Mouse (Mus musculus): Measurements from ENCODE around the gene Rpl28. TPM values are rescaled to one million over a fixed set of nuclear protein-coding genes. Genes with fewer than 3 reads are reported as not detected.

Rpl28 gene
- total RNA-seq, 2 experiments from 2014 or later: 468 to 578 TPM

DNA sequence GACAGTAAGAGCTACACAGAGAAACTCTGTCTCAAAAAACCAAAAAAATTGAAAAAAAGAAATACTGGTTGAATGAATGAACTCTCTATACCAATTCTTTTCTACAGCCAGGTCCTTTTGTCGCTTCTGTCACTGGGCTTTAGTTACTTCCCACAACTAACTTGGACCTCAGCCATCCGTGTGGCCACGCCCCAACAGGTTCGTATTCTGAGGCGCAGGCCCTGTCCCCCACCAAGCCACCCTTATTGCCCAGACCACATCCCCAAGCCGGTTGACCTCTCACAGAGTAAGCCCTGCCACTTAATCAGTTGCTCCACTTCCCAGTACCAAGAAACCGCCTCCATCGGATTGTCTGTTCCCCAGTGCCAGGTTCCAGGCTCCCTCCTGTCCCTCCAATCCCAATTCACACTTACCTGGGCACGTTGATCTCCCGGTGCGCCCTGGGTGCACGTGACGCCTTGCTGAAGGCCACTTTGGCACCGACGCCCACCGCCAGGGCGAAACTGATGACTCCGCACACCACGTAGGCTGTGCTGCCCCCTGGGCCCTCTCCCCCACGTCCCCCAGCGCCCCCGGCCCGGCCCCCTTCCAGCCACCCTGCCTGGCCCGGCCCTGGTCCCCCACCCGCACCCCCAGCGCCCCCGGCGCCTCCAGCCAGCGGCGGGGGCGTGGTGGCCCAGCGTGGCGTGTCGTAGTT is 43.1 kb downstream of the Rpl28 start:
- no peak for DNase-seq

DNA sequence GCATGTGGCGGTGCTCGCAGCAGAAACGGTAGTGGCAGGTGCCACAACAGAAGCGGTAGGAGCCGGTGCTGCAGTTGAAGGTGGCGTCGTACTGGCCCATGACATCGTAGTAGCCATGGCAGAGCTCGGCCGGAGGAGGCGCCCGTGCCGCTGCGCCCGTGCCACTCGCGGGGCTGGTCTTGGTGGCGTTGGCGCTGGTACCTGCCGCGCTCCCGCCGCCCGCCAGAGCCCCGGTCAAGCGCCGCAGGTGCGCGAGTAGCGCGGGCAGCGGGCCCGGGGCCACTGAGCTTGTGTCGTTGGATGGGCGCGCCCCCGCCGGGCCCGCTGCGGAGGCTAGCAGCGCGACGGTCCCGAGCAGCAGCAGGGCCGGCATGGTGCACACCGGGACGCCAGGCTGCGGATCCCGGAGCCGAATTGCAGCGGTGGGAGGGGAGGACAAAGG is 43.7 kb downstream of the Rpl28 start:
- peak; percentile 34 to 46 for DNase-seq

DNA sequence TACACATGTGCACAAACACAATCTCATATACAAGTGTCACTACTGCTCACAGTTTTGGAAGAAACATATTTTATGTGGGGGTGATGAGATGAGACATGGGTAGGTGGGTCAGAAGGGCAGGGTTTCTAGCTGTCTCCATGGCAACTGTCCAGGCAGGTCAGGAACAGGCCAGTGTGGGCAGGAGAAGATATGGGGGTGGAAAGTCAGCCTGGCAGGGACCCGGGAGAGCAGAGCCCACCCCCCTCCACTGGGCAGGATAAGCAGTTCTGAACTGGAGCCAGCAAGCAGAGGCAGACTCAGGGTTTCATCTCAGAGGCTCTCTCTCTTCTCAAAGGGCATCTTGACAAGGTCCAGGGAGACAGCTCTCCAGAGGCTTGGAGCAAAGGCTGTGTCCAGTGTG is 45.0 kb downstream of the Rpl28 start:
- no peak for DNase-seq

DNA sequence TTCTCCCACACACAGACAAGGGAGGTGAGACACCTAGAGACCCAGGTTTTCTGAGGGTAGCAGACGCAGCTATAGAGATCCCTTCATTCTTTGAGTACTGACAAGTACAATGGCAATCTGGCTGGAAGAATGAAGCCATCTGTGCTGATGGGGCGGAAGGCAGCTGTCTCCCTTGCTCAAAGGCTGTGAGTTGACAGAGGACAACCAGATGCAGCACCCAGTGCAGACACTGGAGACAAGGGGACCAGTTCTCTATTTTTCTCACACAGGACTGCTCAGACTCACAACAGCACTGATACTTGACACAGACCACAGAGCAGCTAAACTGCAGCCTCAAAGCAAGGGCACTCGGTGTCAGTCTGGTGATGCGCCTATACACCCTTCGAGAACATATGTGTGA is 49.4 kb downstream of the Rpl28 start:
- DNase-seq: no peak

DNA sequence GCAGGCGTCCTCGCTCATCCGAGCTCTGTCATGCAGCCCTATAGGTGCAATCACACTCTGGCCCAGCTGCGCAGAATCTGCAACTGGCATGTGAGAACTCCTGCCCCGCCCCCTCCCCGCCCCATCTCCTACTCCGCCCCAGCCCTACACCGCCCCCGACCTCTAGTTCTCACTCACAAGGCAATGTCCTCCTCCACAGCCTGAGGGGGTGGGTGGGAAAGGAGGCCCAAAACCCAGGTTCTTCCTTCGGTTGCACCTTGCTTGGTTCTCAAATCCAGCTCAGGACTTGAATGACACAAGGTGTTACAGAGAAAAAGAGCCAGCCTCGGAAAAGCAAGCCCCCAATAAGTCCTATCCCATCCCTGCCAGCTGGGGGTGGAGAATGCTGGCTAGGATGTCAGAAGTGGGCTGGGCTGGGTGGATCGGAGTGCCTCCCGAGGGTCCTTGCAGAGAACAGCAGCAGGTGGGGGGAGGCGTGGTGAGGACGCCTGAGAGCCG is 50.0 kb downstream of the Rpl28 start:
- no peak for DNase-seq

DNA sequence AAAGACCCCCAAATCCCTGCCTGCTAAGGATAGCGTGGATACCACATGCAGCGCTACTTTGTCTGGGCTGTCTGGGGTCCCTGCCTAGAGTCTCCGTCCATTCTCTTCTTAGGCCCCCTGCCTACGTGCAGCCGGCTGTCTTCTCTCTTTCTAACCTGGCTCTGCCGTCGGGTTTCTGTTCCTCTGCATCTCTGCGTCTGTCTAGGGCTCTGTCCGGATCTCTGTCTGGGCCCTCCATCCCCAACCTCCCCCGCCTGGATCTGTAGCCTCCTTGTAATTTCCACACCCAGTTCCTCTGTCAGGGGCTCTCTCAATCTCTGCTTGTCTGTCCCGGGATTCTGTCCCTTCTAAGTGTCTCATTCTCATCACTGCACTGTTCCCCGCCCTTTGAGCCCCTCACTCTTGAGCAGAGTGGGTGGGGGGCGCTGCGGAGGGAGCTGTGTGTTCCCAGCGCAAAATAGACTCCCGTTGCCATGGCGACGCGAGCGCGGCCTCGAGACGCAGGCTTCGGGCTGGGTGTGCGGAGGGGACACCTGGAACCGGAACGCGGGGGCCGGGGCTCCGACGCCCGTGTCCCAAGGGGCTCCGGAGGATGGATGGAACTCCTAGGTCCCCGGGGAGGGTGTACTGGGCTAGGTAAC is 51.0 kb downstream of the Rpl28 start:
- DNase-seq: no peak

DNA sequence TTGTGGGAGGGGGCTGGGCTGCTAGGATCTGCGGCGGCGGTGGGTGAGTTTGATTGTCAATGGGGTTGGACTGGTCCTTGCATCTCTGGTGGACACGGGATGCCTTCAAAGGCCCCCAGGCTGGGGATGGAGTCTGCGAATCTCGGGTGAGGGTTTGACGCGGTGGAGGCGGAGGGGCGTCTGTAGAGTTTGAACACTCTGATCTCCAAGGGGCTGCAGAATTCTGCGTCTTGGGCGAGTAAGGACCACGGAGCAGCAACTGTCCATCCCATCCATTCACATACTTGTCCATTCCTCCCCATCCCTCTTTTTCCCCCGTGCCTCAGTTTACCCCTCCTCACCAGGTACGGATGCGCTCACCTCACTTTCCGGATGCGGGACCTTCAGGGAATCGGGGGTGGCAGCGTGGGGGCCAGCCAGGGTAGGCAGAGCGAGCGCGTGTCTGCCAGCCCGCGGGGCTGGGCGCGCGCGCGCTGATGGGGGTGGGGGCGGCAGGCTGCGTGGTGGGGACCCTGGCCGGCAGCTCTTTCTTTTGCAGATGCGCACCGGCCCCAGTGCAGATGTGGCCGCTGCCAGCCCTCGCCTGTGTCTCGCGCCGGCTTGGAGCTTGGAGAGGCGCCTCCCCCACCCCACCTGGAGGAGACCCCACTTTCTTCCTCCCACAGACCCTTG is 51.7 kb downstream of the Rpl28 start, which contains the start of gene Shisa7:
Shisa7 (minus strand) TSS at position 452 of the 672 bp plus-strand sequence.
- no peak for DNase-seq

Other genes starting within 250 kb of the Rpl28 start
- 1 to 10 TPM in 1 of 2 experiments, under 1 TPM in 1; 0.36 to 1.3 TPM for gene Syt5, start 245.3 kb upstream of the Rpl28 start, total RNA-seq (2021)
- gene Ptprh, start 188.8 kb upstream of the Rpl28 start, total RNA-seq (2021): not detected
- 1 to 10 TPM; 3.8 to 6.5 TPM for gene Tmem86b, start 161.5 kb upstream of the Rpl28 start, total RNA-seq (2021)
- gene Ppp6r1, start 133.9 kb upstream of the Rpl28 start, total RNA-seq (2021): 10 to 100 TPM; 69.2 to 70.4 TPM
- gene Hspbp1, start 107.8 kb upstream of the Rpl28 start, total RNA-seq (2021): 10 to 100 TPM; 33.8 to 38.5 TPM
- 1 to 10 TPM; 1.1 to 1.2 TPM for gene Brsk1, start 102.3 kb upstream of the Rpl28 start, total RNA-seq (2021)
- under 1 TPM in 1 of 2 experiments, not detected in 1; 0.10 TPM for gene Tmem150b, start 67.6 kb upstream of the Rpl28 start, total RNA-seq (2021)
- gene Kmt5c, start 52.8 kb upstream of the Rpl28 start, total RNA-seq (2021): 10 to 100 TPM in 1 of 2 experiments, 1 to 10 TPM in 1; 9.6 to 10.0 TPM
- gene Cox6b2, start 39.8 kb upstream of the Rpl28 start, total RNA-seq (2021): 1 to 10 TPM; 1.4 to 2.3 TPM
- not detected for gene Fam71e2, start 21.6 kb upstream of the Rpl28 start, total RNA-seq (2021)
- not detected for gene Il11, start 10.0 kb upstream of the Rpl28 start, total RNA-seq (2021)
- gene Tmem190, start 9.9 kb upstream of the Rpl28 start, total RNA-seq (2021): not detected
- gene Tmem238, start 3.2 kb upstream of the Rpl28 start, total RNA-seq (2021): 1 to 10 TPM; 2.4 to 5.4 TPM
- 100 to 1,000 TPM in 1 of 2 experiments, 10 to 100 TPM in 1; 93.4 to 105 TPM for gene Ube2s, start 19.7 kb downstream of the Rpl28 start, total RNA-seq (2021)
- not detected for gene Shisa7, start 51.8 kb downstream of the Rpl28 start, total RNA-seq (2021)
- 1 to 10 TPM; 3.5 to 6.3 TPM for gene Isoc2b, start 77.4 kb downstream of the Rpl28 start, total RNA-seq (2021)
- gene Isoc2a, start 84.3 kb downstream of the Rpl28 start, total RNA-seq (2021): 10 to 100 TPM; 55.3 to 57.3 TPM
- gene Gm36210, start 113.6 kb downstream of the Rpl28 start, total RNA-seq (2021): not detected
- 1 to 10 TPM; 5.3 to 6.4 TPM for gene Zfp628, start 122.3 kb downstream of the Rpl28 start, total RNA-seq (2021)
- gene Nat14, start 129.2 kb downstream of the Rpl28 start, total RNA-seq (2021): 1 to 10 TPM; 4.2 to 6.1 TPM
- 1 to 10 TPM; 2.0 to 2.4 TPM for gene Ssc5d, start 132.9 kb downstream of the Rpl28 start, total RNA-seq (2021)
- gene Sbk2, start 171.5 kb downstream of the Rpl28 start, total RNA-seq (2021): 10 to 100 TPM; 25.9 to 30.0 TPM
- gene Sbk3, start 178.3 kb downstream of the Rpl28 start, total RNA-seq (2021): 10 to 100 TPM; 37.3 to 39.0 TPM
- gene Zfp579, start 203.3 kb downstream of the Rpl28 start, total RNA-seq (2021): 10 to 100 TPM; 11.0 to 12.6 TPM
- 10 to 100 TPM in 1 of 2 experiments, 1 to 10 TPM in 1; 9.2 to 11.8 TPM for gene Zfp524, start 221.5 kb downstream of the Rpl28 start, total RNA-seq (2021)
- 10 to 100 TPM; 16.2 to 17.0 TPM for gene Fiz1, start 221.8 kb downstream of the Rpl28 start, total RNA-seq (2021)
- not detected for gene Gm44973, start 222.6 kb downstream of the Rpl28 start, total RNA-seq (2021)
- 10 to 100 TPM; 11.5 to 14.0 TPM for gene Zfp865, start 227.5 kb downstream of the Rpl28 start, total RNA-seq (2021)
- gene Ccdc106, start 227.7 kb downstream of the Rpl28 start, total RNA-seq (2021): under 1 TPM in 1 of 2 experiments, not detected in 1; 0.20 TPM
- gene 4632433K11Rik, start 241.2 kb downstream of the Rpl28 start, total RNA-seq (2021): not detected
- gene Zfp784, start 245.6 kb downstream of the Rpl28 start, total RNA-seq (2021): 1 to 10 TPM; 5.1 to 5.5 TPM

Measured in heart, adult 18-20 months (tissue).